Mouse (Mus musculus) kidney, adult 11 months (tissue): ENCODE measurements around the gene Stard9.

Experiments
- DNase-seq: peaks from one replicate; pipeline ENCODE4 v3.0.0; 2022

Gene Stard9

DNA sequence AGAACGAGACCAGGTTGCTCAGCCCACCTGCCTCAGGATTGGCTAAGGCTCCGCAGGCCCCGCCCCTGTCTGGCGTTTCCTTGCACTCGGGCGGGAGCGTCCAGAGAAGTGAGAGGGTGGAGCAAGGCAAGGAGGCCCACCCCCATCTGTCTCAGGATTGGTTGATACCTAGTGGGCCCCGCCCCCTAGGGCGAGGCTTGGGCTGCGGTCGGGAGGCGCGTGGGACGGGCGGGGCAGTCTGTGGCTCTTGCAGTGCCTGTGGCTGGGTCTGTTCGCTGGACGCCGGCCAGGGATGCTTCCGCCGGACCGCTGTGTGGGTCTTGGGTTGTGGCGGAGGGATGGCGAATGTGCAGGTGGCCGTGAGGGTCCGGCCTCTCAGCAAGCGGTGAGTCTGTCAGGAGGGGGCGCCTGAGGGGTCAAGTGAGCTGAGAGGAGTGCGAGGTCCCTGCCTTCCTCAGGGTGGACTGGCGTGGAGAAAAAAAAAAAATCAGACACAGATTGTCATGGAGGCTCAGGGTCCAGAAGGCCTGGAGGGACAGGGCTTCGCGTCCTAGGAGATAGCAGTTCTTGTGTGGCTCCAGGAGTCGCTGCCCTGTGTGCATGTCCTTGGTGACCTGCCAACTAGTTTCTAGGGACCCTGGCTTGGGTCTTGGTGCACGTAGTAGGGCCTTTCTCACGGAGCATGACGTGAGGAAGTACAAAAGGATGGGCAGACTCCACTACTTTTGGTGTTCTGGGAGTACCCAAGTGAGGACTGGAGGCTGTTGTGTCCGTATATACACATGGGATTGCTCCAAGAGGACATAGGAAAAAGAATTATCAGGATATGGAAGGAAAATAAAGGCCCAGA is at the start of gene Stard9:
Stard9 (plus strand) TSS at position 236 of the 850 bp plus-strand sequence.
- peak; percentile 99 for DNase-seq

DNA sequence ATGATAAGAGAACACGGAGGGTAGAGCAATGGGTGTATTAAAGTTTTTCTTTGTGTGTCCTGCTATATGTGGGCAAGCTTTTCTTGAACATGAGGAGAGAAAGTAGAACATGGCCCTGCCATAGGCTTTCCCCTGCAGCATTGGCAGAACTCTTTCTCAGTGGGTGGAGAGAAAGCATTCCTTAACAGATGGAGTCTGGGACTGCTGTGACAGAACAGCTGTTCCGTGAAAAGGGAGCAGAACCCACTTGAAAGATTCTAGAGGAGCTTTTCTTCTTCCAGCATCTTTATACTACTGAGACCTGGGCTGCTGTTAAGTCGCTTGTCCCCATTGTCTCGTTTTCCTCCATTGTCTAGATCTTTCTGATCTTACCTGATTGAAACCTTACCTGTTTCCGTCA is 39.2 kb upstream of the Stard9 start:
- no peak for DNase-seq

DNA sequence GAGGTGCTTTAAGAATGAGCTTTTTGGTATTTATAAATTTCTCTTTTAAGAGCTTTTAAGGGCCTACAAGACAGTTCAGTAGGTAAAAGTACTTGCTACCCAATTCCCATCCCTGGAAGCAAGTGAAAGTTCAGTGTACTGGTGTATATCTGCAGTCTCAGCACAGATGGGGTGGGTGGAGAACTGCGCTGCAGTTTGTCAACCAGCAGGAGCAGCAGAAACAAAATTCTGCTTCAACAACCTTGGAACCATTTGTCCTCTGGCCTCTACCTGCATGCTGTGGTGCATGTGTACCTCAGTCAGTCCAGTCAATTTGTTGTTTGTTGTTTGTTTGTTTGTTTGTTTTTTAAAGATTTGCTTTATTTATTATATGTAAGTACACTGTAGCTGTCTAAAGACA is 36.7 kb upstream of the Stard9 start:
- DNase-seq: peak; percentile 15

DNA sequence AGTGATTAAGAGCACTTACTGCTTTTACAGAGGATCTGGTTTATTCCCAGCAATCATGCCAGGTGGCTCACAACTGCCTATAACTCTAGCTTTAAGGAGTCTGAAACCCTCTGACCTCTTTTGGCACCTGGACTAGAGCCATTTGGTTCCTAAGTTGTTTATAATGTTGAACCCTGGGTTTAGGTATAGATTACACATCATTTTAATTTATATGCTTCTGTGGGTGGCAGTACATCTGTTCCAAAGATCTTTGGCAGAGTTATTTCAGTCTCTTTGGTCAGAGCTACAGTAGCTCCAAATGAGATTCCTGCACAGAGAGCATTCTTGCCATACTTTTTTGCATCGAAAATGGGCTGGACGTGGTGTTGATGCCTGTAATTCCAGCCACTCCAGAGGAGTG is 31.2 kb upstream of the Stard9 start:
- DNase-seq: no peak

DNA sequence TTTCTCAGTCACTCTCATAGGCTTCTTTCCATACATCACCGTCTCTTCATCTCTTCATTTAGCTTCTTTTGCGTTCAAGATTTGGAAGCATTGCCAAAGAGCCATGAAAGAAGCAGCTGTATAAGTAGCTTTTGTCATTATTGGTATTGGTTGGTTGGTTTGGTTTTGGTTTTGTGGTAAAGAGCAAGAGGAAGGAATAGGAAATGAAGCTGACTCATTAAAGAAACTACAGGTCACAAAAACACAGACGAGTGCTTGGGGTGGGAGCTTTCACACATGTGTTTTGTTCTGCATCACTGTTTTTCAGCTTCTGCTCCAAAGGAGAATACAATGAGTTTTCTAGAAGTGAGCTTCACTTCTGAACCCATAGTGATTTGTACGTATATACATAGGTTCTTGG is 29.4 kb upstream of the Stard9 start:
- DNase-seq: no peak

DNA sequence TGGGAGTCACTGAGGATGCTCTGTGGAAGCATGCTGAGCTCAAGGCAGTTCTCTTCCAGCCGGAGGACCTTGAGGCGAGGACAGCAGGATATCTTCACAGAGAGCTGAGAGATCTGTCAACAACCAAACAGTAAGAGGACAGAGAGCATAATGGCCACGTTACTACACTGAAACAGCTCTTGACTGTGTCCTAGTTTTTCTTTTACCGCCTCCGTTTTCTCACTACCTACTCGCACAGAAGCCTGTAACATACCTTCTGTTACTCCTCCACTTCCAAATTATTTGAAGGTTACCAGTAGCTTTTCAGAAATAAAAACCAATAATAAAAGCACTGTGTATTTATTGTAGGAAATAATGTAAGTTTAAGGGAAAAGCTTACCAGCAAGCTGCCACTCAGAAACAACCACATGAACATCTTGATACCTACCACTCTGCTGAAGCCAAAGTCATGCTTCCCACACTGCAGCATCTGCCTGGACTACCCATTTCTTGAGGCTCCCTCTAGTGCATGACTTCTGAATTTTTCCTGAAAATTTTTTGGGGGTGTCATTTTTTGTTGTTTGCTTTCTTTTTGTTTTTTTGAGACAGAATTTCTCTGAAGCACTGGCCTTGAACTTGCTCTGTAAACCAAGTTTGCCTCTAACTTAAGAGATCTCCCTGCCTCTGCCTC is 22.8 kb upstream of the Stard9 start:
- DNase-seq: no peak

DNA sequence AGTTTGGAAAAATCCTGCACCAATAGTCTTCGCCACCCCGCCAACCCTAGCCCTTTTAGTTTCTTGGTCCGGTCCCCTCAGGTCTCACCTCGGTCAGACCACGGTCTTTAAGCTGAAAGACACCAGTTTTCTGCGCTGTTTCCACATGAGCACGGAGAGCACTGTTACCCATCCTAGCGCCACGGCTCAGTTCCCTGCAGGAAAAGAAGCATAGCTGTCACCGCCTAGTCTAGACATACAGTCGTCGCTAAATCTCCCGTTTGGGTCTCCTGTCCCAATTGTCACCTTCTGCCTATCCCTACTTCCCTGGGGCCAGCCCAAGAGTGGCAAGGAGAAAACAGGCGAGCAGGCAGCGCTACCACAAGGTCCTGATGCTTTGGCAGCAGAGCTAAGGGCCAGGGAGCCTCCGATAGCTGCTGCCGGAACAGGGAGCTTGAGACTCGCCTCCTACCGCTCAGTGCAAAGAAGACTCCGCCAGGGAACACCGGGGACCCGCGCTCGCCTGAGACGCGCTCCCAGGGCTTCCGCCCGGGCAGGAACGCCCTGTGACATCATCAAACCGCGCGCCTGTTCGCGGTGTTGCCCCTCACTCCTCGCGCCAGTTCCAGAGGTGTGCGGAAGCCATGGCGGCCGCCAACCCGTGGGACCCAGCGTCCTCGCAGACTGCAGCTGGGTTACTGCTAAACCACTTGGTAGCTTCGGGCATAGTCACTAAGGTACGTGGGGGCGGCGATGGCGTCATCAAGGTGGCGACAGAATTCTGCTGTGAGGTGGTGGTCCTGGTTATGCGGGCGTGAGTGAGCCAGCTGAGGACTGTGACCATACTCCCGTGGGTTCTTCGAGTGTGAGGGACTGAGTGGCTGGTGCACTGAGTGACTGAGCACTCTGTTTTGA is 19.8 kb upstream of the Stard9 start, which contains the start of the genes Haus2 and Lrrc57:
Haus2 (plus strand) TSS at position 554 of the 894 bp plus-strand sequence.
Lrrc57 (minus strand) TSS at position 691 of the 894 bp plus-strand sequence.
- peak; percentile 85 for DNase-seq

DNA sequence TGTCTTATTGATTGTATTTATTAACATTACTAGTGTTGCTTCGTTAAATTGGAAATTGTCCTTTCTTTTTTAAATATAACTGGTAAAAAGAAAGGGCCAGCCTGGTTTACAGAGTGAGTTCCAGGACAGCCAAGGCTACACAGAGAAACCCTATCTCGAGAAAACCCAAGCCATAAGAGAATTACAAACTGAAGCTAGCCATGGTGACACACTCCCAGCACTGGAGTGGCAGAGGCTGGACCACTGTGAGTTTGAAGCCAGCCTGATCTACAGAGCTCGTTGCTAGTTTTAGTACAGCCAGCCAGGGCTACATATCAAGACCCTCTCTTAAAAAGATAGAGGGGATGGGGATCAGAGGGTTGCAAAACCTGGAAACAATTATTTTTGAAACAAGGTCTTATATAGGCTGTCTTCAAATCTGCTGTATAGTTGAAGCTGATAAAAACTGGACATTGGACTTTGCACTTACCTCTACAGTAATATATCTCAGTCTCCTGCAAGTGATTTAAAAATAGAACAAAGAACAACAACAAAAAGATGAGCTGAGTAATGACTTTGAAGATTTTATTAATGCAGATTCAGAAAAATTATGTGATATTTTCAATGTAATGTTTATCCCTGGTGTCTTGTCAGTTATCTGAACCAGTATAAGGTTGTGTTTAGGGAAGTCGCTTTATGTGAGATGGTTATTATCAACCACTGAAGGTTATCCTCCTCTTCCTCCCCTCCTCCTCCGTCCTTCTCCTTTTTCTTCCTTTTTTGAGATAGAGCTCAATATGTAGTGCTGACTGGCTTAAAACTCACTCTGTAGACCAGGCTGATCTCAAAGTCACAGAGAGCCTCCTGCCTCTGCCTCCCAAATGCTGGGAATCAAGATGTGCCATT is 12.4 kb upstream of the Stard9 start:
- DNase-seq: no peak

DNA sequence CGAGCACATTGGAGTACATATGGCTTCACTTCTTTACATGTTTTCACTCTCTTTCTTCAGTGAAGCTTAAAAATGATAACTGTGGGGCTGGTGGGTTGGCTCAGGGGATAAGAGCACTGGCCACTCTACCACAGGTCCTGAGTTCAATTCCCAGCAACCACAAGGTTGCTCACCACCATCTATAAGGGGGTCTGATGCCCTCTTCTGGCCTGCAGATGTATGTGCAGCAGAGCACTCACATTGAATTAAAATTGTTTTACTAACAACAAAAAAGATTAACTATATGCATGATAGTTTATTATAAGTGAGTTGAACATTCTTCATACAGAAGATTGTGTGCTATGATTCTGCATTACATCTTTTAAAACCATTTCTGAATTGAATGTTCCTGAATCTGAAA is 9.4 kb upstream of the Stard9 start:
- DNase-seq: no peak

DNA sequence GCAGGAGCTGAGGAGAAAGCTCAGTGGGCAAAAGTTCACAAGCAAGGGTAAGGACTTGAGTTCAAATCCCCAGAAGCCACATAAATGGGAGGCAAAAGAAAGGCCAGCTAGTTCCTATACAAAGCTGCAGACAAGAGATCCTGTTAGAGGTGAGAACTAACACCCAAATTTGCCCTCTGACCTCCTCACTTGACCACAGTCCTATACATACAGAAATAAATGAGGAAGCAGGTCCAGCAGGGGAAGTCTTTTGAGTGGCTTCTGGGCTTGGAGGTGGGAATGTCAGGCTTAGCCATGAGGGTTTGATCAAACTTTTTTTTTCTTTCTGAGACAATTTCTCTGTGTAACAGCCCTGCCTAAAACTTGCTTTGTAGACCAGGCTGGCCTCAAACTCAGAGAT is 6.0 kb upstream of the Stard9 start:
- no peak for DNase-seq

DNA sequence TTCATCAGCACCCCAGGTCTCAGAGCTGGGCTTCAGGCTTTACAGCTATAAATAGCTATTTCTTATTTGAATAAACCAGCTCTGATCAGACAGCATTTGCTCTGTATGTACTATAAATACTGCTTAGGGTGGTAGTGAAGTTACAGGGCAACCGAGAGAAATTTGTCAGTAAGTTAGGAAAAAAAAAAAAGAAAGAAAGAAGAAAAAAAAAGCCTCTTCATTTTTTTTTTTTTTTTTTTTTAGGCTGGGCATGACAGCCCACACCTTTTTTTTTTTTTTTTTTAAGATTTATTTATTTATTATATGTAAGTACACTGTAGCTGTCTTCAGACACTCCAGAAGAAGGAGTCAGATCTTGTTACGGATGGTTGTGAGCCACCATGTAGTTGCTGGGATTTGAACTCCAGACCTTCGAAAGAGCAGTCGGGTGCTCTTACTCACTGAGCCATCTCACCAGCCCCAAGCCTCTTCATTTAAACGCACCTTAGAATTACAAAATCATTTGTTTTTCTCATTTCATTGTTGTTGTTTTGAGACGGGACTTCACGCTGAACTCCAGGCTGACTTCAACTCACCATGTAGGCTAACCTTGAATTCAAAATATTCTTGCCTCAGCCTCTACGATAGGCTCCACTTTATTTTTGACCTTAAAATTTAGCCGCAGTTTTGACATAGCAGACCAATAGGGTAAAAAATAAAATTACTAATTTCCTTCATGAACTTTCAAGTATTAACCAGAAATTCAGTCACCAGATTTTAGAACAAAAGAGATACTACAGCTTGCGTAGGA is 650 bp upstream of the Stard9 start:
- DNase-seq: no peak

DNA sequence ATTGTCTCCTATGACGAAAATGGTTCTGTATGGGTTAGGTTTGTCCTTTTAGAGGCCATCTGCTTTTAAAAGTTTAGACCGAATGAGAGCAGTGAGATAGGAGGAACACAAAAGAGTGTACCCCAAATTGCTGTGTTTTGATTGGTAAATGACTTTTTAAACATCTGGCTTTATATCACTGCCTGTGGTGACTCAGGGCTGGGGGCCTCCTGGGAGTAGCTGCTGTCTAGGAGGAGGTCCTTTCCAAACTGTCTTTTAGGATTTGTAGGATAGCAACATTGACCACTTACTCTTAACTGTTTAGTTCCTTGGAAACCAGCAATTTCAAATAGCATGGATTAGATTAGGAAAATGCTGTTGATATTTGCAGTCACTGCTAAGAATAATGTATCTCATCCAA is 1.3 kb downstream of the Stard9 start:
- no peak for DNase-seq

DNA sequence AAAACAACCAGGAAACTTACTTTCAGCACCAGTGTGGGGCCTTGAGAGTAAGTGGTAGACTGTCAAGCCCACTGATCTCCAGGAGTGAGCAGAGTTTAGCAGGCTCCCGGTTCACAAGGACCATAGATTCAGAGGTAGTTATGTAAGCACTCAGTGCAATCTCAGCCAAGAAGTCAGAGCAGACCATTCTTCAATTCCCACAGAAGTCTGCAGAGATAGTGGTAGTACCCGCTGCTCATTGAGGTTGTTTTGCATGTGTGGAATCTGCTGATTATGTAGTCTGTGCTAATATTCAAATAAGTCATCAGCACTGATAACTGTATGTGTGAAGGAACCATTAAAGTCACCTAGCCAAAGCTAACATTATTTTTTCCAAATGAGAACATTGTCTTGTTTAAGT is 1.7 kb downstream of the Stard9 start:
- DNase-seq: no peak

DNA sequence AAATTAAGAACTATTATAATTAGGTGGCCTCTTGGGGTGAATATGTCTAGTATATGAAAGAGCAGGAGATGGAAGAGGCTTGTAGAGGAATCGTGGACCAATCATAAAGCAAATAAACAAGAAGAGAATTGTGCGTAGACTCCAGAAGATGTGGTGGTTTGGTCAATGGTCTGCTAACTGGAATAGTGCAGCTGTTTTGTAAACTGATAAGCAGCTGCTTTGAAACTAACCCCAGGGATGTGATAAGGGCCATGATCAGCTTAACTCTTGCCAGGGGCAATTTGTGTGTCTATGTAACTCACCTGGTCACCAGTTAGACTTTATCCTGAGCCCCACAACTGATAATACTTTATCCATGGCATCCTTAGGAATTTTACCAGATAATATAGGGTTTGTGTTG is 2.6 kb downstream of the Stard9 start:
- no peak for DNase-seq

DNA sequence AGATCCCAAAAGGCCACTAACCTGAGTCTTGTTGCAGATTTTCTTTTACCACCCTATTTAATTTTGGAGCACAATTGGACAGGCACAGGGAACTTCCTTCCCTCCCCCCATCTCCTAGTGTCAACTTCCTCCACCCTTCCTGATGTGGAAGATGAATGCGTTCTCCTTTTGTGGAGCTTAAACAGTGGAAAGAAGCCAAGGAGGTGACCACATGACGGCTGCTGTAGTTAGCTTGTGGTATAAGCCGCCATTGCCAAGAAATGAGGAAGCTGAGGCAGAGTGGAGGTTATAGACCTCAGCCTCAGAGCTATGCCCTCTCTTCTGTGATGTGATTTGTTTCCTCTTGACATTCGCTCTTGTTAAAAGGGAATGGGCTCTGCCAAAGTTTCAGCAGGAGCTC is 3.0 kb downstream of the Stard9 start:
- DNase-seq: peak; percentile 52

DNA sequence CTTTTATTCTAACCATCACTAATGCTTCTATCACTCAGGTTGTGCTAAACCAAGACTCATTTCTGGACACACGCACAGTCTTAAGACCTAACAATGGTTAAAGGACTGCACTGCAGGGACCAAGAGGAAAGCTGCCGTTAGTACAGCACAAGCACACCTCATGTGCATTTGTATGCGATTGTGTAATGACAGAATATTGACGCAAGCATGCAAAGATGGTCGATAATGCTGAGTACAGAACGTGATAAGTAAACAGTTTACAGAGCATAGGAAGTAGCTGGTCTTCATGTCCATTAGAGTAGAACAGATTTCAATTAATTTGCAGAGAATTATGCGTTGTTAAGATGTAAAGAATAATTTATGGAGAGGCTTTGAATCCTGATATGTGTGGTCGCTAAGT is 11.9 kb downstream of the Stard9 start:
- DNase-seq: no peak

DNA sequence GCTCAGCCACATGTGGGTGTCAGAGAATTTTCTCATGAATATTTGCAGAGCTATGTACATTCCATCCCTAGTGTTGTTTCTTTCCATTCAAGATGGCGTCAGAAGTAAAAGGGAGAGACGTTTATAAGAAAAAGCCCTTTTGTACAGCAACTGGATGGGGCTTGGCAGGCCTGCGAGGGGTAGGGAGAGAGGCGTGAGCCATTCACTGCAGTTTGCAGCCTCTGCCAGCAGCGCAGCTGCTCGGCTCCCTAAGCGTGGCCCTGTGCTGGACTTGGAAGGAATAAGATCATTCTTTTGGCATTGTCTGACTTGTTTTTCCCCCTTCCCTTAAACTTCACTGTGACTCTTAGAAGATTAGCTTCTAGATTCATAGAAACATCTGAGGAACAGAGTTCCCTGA is 14.9 kb downstream of the Stard9 start:
- peak; percentile 16 for DNase-seq

DNA sequence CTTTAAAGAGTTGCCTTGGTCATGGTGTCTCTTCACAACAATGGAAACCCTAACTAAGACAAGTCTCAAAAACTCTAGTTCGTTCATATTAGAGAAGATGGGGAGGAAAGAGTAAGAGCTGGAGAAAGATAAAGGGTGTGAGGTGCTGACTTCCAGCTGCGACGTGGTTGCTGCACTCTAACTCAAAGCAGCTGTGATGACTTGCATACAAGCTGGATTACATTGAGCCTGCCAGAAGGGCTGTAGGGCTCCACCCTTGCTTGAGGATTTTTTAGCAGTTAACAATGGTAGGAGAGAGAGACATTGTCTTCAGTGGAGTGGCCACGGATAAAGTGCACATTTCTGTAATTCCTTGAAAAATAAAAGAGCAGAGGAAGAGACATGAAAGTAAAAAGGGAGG is 17.9 kb downstream of the Stard9 start:
- no peak for DNase-seq

DNA sequence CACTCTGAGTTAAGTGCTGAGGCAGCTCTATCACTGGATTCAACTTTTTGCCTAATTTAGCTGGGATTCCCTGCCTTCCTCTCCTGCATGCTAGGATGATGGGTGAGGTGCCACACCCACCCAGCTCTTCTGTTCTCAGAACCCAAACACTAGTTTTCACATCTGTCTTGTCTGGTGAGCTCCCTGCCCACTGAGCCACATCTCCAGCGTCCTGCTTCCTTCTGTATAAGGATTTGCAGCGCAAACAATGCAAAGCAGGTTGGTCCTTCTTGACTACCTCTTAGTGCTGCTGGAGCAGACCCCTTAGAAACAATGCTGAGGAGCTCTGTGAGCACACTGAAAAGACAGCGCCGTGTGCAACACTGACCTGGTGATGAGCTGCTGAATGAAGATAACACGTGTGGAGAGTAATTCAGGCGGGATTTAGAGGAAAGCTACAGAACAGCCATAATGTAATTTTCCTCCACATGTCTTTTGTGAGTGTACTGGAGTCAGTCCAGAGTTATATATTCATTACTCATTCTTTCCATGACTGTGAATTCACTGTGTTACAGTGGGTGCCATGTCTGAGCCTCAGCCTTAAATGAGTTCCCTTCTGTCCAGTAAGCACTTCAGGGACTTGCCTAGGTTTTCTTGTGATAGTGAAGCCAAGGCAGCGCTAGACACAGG is 23.5 kb downstream of the Stard9 start:
- no peak for DNase-seq

DNA sequence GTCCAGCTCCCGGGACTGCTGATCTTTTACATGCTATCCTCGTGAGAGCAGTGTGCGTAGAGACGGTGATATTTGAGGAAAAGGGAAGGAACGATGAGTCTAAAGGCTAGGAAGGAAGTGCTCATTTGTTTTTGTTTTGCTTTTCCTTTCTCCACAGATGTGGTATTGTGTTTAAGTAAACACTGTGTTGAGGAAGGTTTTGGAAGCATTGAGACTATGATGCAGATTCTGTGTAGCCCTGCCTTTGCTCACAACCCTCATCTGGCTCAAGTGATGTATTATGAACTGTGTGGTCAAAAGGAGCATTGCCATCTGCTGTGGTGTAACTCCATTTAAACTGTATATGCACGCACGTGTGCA is 24.0 kb downstream of the Stard9 start:
- no peak for DNase-seq

DNA sequence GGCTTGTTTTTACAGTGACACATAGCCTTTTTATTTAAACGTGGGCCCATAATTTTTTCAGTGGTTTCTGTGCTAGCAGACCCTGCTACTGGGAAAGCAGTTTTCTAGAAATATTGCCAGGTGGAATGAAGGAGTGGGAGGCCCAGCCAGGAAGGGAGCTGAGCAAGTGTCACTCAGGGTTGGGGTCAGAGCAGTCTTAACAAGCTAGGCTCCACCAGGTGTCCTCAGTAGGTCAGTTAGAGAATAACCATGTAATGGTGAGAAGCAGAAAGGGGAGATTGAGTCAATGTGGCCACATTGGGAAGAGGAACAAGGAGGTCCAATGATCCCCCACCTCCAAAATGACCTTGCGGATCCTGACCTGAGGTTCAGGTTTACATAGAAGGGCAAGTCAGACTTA is 25.8 kb downstream of the Stard9 start:
- DNase-seq: no peak
